Mouse (Mus musculus) CH12.LX (cell line): ENCODE measurements at regions not wholly inside any gene's neighbourhood (a gene's known extent, or its start where the extent isn't known, plus 50 kb on each side); places are given as distances from the start of the nearest gene placed in this dataset.

ENCODE experiments used
- CHD2 ChIP-seq: IDR thresholded peaks from 2 replicates; pipeline ENCODE4 v1.6.1; 2011; ENCODE audit warnings: low read length, improper control_type of control experiment
- CTCF ChIP-seq, 2 experiments: IDR thresholded peaks in 1 of 2; conservative IDR thresholded peaks in 1 of 2; 2 replicates each; pipeline ENCODE4 v1.5.1; 2011 to 2012; ENCODE audit warnings: low read depth in 2 of 2, low read length in 2 of 2, improper control_type of control experiment in 1 of 2, inconsistent platforms in 1 of 2, mild to moderate bottlenecking in 1 of 2, moderate library complexity in 1 of 2
- E2F4 ChIP-seq: IDR thresholded peaks from 2 replicates; pipeline ENCODE4 v1.6.1; 2011; ENCODE audit warnings: low read depth, low read length, improper control_type of control experiment; ENCODE audit not compliant: insufficient replicate concordance
- EP300 ChIP-seq: IDR thresholded peaks from 2 replicates; pipeline ENCODE4 v1.6.1; 2011; ENCODE audit warnings: low read length, improper control_type of control experiment
- ETS1 ChIP-seq: conservative IDR thresholded peaks from 2 replicates; pipeline ENCODE4 v1.6.1; 2012; ENCODE audit warnings: low read depth, mild to moderate bottlenecking, inconsistent platforms, low read length, improper control_type of control experiment, moderate library complexity
- GABPA ChIP-seq: IDR thresholded peaks from 2 replicates; pipeline ENCODE4 v1.6.1; 2012; ENCODE audit warnings: low read depth, low read length, improper control_type of control experiment, inconsistent platforms; ENCODE audit not compliant: insufficient replicate concordance
- KAT2A ChIP-seq: IDR thresholded peaks from 2 replicates; pipeline ENCODE4 v1.6.1; 2012; ENCODE audit warnings: low read length, improper control_type of control experiment, inconsistent platforms; ENCODE audit not compliant: insufficient replicate concordance
- POLR2A ChIP-seq: IDR thresholded peaks from 2 replicates; pipeline ENCODE4 v1.6.1; 2011; ENCODE audit warnings: low read depth, mild to moderate bottlenecking, improper control_type of control experiment, low read length
- POLR2AphosphoS2 ChIP-seq: IDR thresholded peaks from 2 replicates; pipeline ENCODE4 v1.6.1; 2011; ENCODE audit warnings: low read depth, low read length, improper control_type of control experiment
- TBP ChIP-seq: conservative IDR thresholded peaks from 2 replicates; pipeline ENCODE4 v1.6.1; 2011; ENCODE audit warnings: low read depth, low read length, improper control_type of control experiment
- TCF12 ChIP-seq: IDR thresholded peaks from 2 replicates; pipeline ENCODE4 v1.6.1; 2014; ENCODE audit warnings: low read depth, mild to moderate bottlenecking, inconsistent platforms, low read length, improper control_type of control experiment
- UBTF ChIP-seq: IDR thresholded peaks from 2 replicates; pipeline ENCODE4 v1.6.1; 2012; ENCODE audit warnings: low read depth, mild to moderate bottlenecking, inconsistent platforms, low read length, improper control_type of control experiment, moderate library complexity
- USF2 ChIP-seq: conservative IDR thresholded peaks from 2 replicates; pipeline ENCODE4 v1.6.1; 2011; ENCODE audit warnings: low read depth, low read length, improper control_type of control experiment

DNA sequence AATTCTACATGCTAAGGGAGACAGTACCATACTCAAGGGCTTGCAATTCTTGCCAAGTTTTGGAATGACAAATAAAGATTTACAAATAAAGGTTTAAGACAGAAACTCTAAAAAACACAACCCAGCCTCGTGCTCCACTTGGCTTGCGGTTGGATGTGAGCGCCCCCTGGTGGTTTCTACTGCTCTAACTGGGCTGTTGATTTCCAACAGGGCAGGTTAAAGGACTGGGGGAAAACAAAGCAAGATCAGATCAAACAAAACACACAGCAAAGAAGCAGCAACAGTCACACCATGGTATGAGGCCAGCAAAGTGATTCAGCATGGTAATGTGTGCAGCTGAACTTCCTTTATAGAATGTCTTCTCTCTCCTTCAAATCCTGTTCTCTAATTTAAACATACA lies 339.2 kb downstream of the Adam3 start:
- TF ChIP-seq CHD2 = no peak
- no peak for TF ChIP-seq E2F4
- no peak for TF ChIP-seq USF2
- peak; percentile 36 to 65; a peak in 3 of 4 replicates for TF ChIP-seq CTCF (conservative IDR thresholded peaks at IDR 0.05 in 1 of 2, IDR thresholded peaks at IDR 0.05 in 1 of 2; ENCODE audit: low read depth in 2 of 2, low read length in 2 of 2)
- no peak for TF ChIP-seq POLR2AphosphoS2
- no peak for TF ChIP-seq POLR2A
- TF ChIP-seq EP300 = no peak
- TF ChIP-seq KAT2A = no peak
- TF ChIP-seq GABPA = no peak
- TF ChIP-seq UBTF = no peak
- no peak for TF ChIP-seq ETS1
- TF ChIP-seq TCF12 = no peak
- no peak for TF ChIP-seq TBP
